9 mouse cellular contexts compared by ENCODE assay signal in genomic region chr4:131486821-131487220, GRCm38 (mm10).
DNase-seq lines count a peak whose midpoint lies in the region; ATAC-seq lines count a peak whose summit lies in the region.
"Had no signal": no experiment of that assay in that cellular context is flagged by ENCODE, and none has a peak within 500 bp of the region (broad histone marks: within the 10 kb centered on the region; RNA-seq: fewer than 3 reads in every experiment).

No protein-coding gene starts in this region.

- no peak overlapping the region for H3K4me2 ChIP-seq in forebrain, embryonic 14.5 days (ENCODE audit: low read length)
- H3K4me2 ChIP-seq in hindbrain, embryonic 11.5 days (replicated peaks; ENCODE audit: low read depth, low read length): no peak overlapping the region

- no peak overlapping the region for H3K4me3 ChIP-seq in forebrain, embryonic 14.5 days (ENCODE audit: low read depth, low read length)
- H3K4me3 ChIP-seq in hindbrain, embryonic 11.5 days (ENCODE audit: low read depth, low read length): no peak overlapping the region
- H3K4me3 ChIP-seq: erythroblast, embryonic 14.5 days had no signal

- no peaks in the 10 kb centered on the region for H3K36me3 ChIP-seq in forebrain, embryonic 14.5 days (ENCODE audit: control insufficient read depth, insufficient read depth, low read length)
- no peaks in the 10 kb centered on the region for H3K36me3 ChIP-seq in hindbrain, embryonic 11.5 days (ENCODE audit: control insufficient read depth, insufficient read depth, low read length)

- DNase-seq in ES-CJ7 (ENCODE audit: low read depth, low spot score): peak; percentile 76
- DNase-seq in c-Kit-positive CD71-positive TER-119-negative erythroid progenitor cells, embryonic 14.5 days (ENCODE audit: low read depth): peak; percentile 16
- DNase-seq in forebrain, embryonic 14.5 days (ENCODE audit: low spot score): peak; percentile 90
- DNase-seq in hindbrain, embryonic 11.5 days (ENCODE audit: low spot score): peak; percentile 93
- DNase-seq in layer of hippocampus, adult 9-10 months (ENCODE audit: low spot score): peak; percentile 68
- DNase-seq in lung, postnatal 25 days (ENCODE audit: low spot score): peak; percentile 50
- DNase-seq in right cerebral cortex, adult 18-20 months: peak; percentile 81
- peak; percentile 73 for DNase-seq in urinary bladder, adult 2 months (ENCODE audit: low spot score)

- H3K27me3 ChIP-seq in forebrain, embryonic 14.5 days (replicated peaks; ENCODE audit: control insufficient read depth, insufficient read depth, low read length): no peaks in the 10 kb centered on the region
- H3K27me3 ChIP-seq in hindbrain, embryonic 11.5 days (ENCODE audit: control insufficient read depth, insufficient read depth, low read length): no peaks in the 10 kb centered on the region

- peaks cover 21% of the 10 kb centered on the region for H3K4me1 ChIP-seq in forebrain, embryonic 14.5 days (ENCODE audit: control insufficient read depth, insufficient read depth, low read length)
- H3K4me1 ChIP-seq in hindbrain, embryonic 11.5 days (replicated peaks; ENCODE audit: control insufficient read depth, insufficient read depth, low read length): no peaks in the 10 kb centered on the region; the same call in none of the 2 replicates

- H3K9ac ChIP-seq in forebrain, embryonic 14.5 days (ENCODE audit: low read length): no peak overlapping the region
- H3K9ac ChIP-seq in hindbrain, embryonic 11.5 days (ENCODE audit: low read depth, low read length): no peak overlapping the region

- no peak overlapping the region; the same call in 1 of the 2 replicates for H3K27ac ChIP-seq in forebrain, embryonic 14.5 days (ENCODE audit: low read depth, low read length)
- H3K27ac ChIP-seq in hindbrain, embryonic 11.5 days (ENCODE audit: low read depth, low read length): no peak overlapping the region

- WGBS in forebrain, embryonic 14.5 days: 11% methylated on average over 4 of the region's 4 CpGs
- WGBS in hindbrain, embryonic 11.5 days: 8% methylated on average over 4 of the region's 4 CpGs

- ATAC-seq in forebrain, embryonic 14.5 days: peak; percentile 65
- ATAC-seq in hindbrain, embryonic 11.5 days (ENCODE audit: low FRiP score): peak; percentile 56; the same call in 1 of the 2 replicates

- no peaks in the 10 kb centered on the region for H3K9me3 ChIP-seq in forebrain, embryonic 14.5 days (replicated peaks; ENCODE audit: control insufficient read depth, low read length)
- H3K9me3 ChIP-seq in hindbrain, embryonic 11.5 days (ENCODE audit: control insufficient read depth, low read length): no peaks in the 10 kb centered on the region

Comparison
In these comparisons a context has a peak if more than half of its experiments do, and no peak if none do; other contexts are left out.
1. DNase-seq: peak in every context shown above with its lines; median percentile 93 in hindbrain, embryonic 11.5 days; 90 in forebrain, embryonic 14.5 days; 81 in right cerebral cortex, adult 18-20 months; 76 in ES-CJ7; 73 in urinary bladder, adult 2 months; 68 in layer of hippocampus, adult 9-10 months; 50 in lung, postnatal 25 days; 16 in c-Kit-positive CD71-positive TER-119-negative erythroid progenitor cells, embryonic 14.5 days.